Mouse (Mus musculus): ENCODE data around the gene AC170998.1.

DNA sequence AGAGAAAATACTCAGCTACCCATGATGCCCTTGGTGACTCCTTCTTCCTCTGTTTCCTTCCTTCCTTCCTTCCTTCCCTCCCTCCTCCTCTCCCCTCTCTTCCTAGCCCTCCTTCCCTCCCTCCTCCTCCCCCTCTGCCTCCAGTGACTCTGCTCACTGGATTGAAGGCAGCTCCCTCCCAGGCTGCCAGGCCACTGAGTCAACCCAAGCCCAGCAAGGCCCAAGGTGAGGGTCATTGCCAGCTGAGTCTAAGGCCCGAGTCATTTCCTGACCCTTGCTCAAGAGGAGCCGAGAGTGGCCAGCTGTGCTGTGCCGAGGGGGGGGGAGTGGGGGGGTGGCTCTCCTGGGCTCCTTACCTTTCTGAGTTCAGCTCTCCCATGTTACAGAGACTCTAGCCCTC, 40.3 kb downstream of the AC170998.1 start:
- TF ChIP-seq CTCF (IDR thresholded peaks at IDR 0.05; ENCODE audit: low read depth) (no peak), EP300 (optimal IDR thresholded peaks at IDR 0.05) (no peak)

Measured in stomach, postnatal 0 days (tissue).